Mouse (Mus musculus): ENCODE results near the gene Cd93. TPM values are rescaled to one million over a fixed set of nuclear protein-coding genes. Genes with fewer than 3 reads are reported as not detected.

The Cd93 gene
- polyA plus RNA-seq, 1 experiment, result not detected

- TF ChIP-seq CTCF (IDR thresholded peaks at IDR 0.05; ENCODE audit: insufficient read depth, low read depth, low read length) (peak; percentile 34; the same call in 1 of the 2 replicates), POLR2A (IDR thresholded peaks at IDR 0.05; ENCODE audit: insufficient read depth, low read depth, low read length) (no peak)
- 7% methylated on average over 9 of the region's 9 CpGs for WGBS
- H3K27ac ChIP-seq (ENCODE audit: insufficient read depth, low read depth, low read length), result no peak overlapping the region
- peaks cover 16% of the 10 kb centered on the region for H3K4me1 ChIP-seq (ENCODE audit: control insufficient read depth, insufficient read depth, low read length)
- H3K4me3 ChIP-seq (ENCODE audit: insufficient read depth, low read depth, low read length), result no peak overlapping the region
These were observed 34.2 kb downstream of the Cd93 start for GRCm38 (mm10) chr2:148409141-148409540.

GRCm38 (mm10) chr2:148408761-148409120, 34.6 kb downstream of the Cd93 start:
- no peak overlapping the region for H3K4me3 ChIP-seq (ENCODE audit: insufficient read depth, low read depth, low read length)
- peaks cover 16% of the 10 kb centered on the region for H3K4me1 ChIP-seq (ENCODE audit: control insufficient read depth, insufficient read depth, low read length)
- 19% methylated on average over 6 of the region's 6 CpGs for WGBS
- no peak overlapping the region for H3K27ac ChIP-seq (ENCODE audit: insufficient read depth, low read depth, low read length)
- no peak for TF ChIP-seq POLR2A (IDR thresholded peaks at IDR 0.05; ENCODE audit: insufficient read depth, low read depth, low read length)
- no peak for TF ChIP-seq CTCF (IDR thresholded peaks at IDR 0.05; ENCODE audit: insufficient read depth, low read depth, low read length)

- TF ChIP-seq POLR2A (IDR thresholded peaks at IDR 0.05; ENCODE audit: insufficient read depth, low read depth, low read length) (no peak), CTCF (IDR thresholded peaks at IDR 0.05; ENCODE audit: insufficient read depth, low read depth, low read length) (no peak)
- Histone ChIP-seq H3K4me1 (ENCODE audit: control insufficient read depth, insufficient read depth, low read length) (peaks cover 16% of the 10 kb centered on the region), H3K4me3 (ENCODE audit: insufficient read depth, low read depth, low read length) (peak within 1 kb of the TSS; percentile 20), H3K27ac (ENCODE audit: insufficient read depth, low read depth, low read length) (no peak within 1 kb of the TSS)
- WGBS, result 22% methylated on average over 35 of the region's 35 CpGs
These were observed 35.2 kb downstream of the Cd93 start, which contains the start of gene Thbd for GRCm38 (mm10) chr2:148407870-148408760. Thbd (minus strand) TSS chr2:148408188.

GRCm38 (mm10) chr2:148406971-148407869, 36.1 kb downstream of the Cd93 start:
- WGBS, result 29% methylated on average over 55 of the region's 55 CpGs
- TF ChIP-seq POLR2A (IDR thresholded peaks at IDR 0.05; ENCODE audit: insufficient read depth, low read depth, low read length) (no peak), CTCF (IDR thresholded peaks at IDR 0.05; ENCODE audit: insufficient read depth, low read depth, low read length) (no peak)
- peak overlapping the region; percentile 20 for H3K4me3 ChIP-seq (ENCODE audit: insufficient read depth, low read depth, low read length)
- peaks cover 16% of the 10 kb centered on the region for H3K4me1 ChIP-seq (ENCODE audit: control insufficient read depth, insufficient read depth, low read length)
- H3K27ac ChIP-seq (ENCODE audit: insufficient read depth, low read depth, low read length), result no peak overlapping the region

GRCm38 (mm10) chr2:148406160-148406970, 37.0 kb downstream of the Cd93 start:
- H3K4me3 ChIP-seq (ENCODE audit: insufficient read depth, low read depth, low read length), result peak overlapping the region; percentile 20
- no peak for TF ChIP-seq CTCF (IDR thresholded peaks at IDR 0.05; ENCODE audit: insufficient read depth, low read depth, low read length)
- no peak for TF ChIP-seq POLR2A (IDR thresholded peaks at IDR 0.05; ENCODE audit: insufficient read depth, low read depth, low read length)
- peaks cover 16% of the 10 kb centered on the region for H3K4me1 ChIP-seq (ENCODE audit: control insufficient read depth, insufficient read depth, low read length)
- no peak overlapping the region for H3K27ac ChIP-seq (ENCODE audit: insufficient read depth, low read depth, low read length)
- WGBS, result 42% methylated on average over 34 of the region's 34 CpGs

- H3K4me3 ChIP-seq (ENCODE audit: insufficient read depth, low read depth, low read length), result no peak overlapping the region
- H3K4me1 ChIP-seq (ENCODE audit: control insufficient read depth, insufficient read depth, low read length), result peaks cover 16% of the 10 kb centered on the region
- H3K27ac ChIP-seq (ENCODE audit: insufficient read depth, low read depth, low read length), result no peak overlapping the region
- 84% methylated on average over 5 of the region's 5 CpGs for WGBS
- TF ChIP-seq CTCF (IDR thresholded peaks at IDR 0.05; ENCODE audit: insufficient read depth, low read depth, low read length) (no peak), POLR2A (IDR thresholded peaks at IDR 0.05; ENCODE audit: insufficient read depth, low read depth, low read length) (no peak)
These were observed 38.5 kb downstream of the Cd93 start for GRCm38 (mm10) chr2:148404906-148405305.

- no peak overlapping the region for H3K4me3 ChIP-seq (ENCODE audit: insufficient read depth, low read depth, low read length)
- H3K27ac ChIP-seq (ENCODE audit: insufficient read depth, low read depth, low read length), result no peak overlapping the region
- H3K4me1 ChIP-seq (ENCODE audit: control insufficient read depth, insufficient read depth, low read length), result peaks cover 6% of the 10 kb centered on the region; the same call in 1 of the 2 replicates
- TF ChIP-seq POLR2A (IDR thresholded peaks at IDR 0.05; ENCODE audit: insufficient read depth, low read depth, low read length) (no peak), CTCF (IDR thresholded peaks at IDR 0.05; ENCODE audit: insufficient read depth, low read depth, low read length) (no peak)
- 63% methylated on average over 1 of the region's 1 CpGs for WGBS
These were observed 41.1 kb downstream of the Cd93 start for GRCm38 (mm10) chr2:148402227-148402626.
